Mouse (Mus musculus): ENCODE results near the gene Runx3.

Runx3 gene

GRCm38 (mm10) chr4:135220641-135221040 is 100.2 kb downstream of the Runx3 start:
- DNase-seq (ENCODE audit: low spot score in 2 of 2), result no peak

GRCm38 (mm10) chr4:135221632-135222407 is 101.4 kb downstream of the Runx3 start:
- no peak for DNase-seq (ENCODE audit: low spot score in 2 of 2)

- DNase-seq (ENCODE audit: low spot score in 2 of 2), result peak; percentile 45 to 53
These were observed 103.4 kb downstream of the Runx3 start for GRCm38 (mm10) chr4:135223808-135224207.

GRCm38 (mm10) chr4:135226008-135226667 is 105.7 kb downstream of the Runx3 start:
- DNase-seq (ENCODE audit: low spot score in 2 of 2), result no peak
